Mouse (Mus musculus) heart, postnatal 4 days (tissue): ENCODE data around the gene Gmds. TPM values are rescaled to one million over a fixed set of nuclear protein-coding genes. Genes with fewer than 3 reads are reported as not detected.

Experiments
- DNase-seq: peaks from one replicate; pipeline ENCODE4 v3.0.0; 2021
- total RNA-seq, 2 experiments: library from RNA; stranded (reverse); gene quantifications; 2 replicates each; pipeline ENCODE4 v1.2.3; 2021

The Gmds gene
- total RNA-seq, 2 experiments from 2014 or later: 12.2 to 13.2 TPM

GRCm38 (mm10) chr13:32145916-32146315 is 192.6 kb downstream of the Gmds start:
- no peak for DNase-seq

GRCm38 (mm10) chr13:32145179-32145578 is 193.4 kb downstream of the Gmds start:
- DNase-seq: no peak

GRCm38 (mm10) chr13:32143651-32144050 is 194.9 kb downstream of the Gmds start:
- DNase-seq: no peak

GRCm38 (mm10) chr13:32134663-32135273 is 203.8 kb downstream of the Gmds start:
- DNase-seq: no peak

GRCm38 (mm10) chr13:32129970-32130369 is 208.6 kb downstream of the Gmds start:
- DNase-seq: no peak

- DNase-seq: no peak
These were observed 220.2 kb downstream of the Gmds start for GRCm38 (mm10) chr13:32118386-32118785.

GRCm38 (mm10) chr13:32115468-32115867 is 223.1 kb downstream of the Gmds start:
- no peak for DNase-seq

- no peak for DNase-seq
These were observed 224.7 kb downstream of the Gmds start for GRCm38 (mm10) chr13:32113875-32114274.

GRCm38 (mm10) chr13:32088303-32088977 is 250.1 kb downstream of the Gmds start:
- no peak for DNase-seq

- DNase-seq: no peak
These were observed 257.9 kb downstream of the Gmds start for GRCm38 (mm10) chr13:32080520-32081249.

GRCm38 (mm10) chr13:32073630-32074029 is 264.9 kb downstream of the Gmds start:
- no peak for DNase-seq

- DNase-seq: no peak
These were observed 283.2 kb downstream of the Gmds start for GRCm38 (mm10) chr13:32055321-32055720.

- no peak for DNase-seq
These were observed 285.0 kb downstream of the Gmds start for GRCm38 (mm10) chr13:32053587-32053986.

GRCm38 (mm10) chr13:32047980-32048959 is 290.3 kb downstream of the Gmds start:
- DNase-seq: no peak

- no peak for DNase-seq
These were observed 291.6 kb downstream of the Gmds start for GRCm38 (mm10) chr13:32046961-32047360.

- no peak for DNase-seq
These were observed 295.8 kb downstream of the Gmds start for GRCm38 (mm10) chr13:32042748-32043147.

GRCm38 (mm10) chr13:32040822-32041221 is 297.7 kb downstream of the Gmds start:
- no peak for DNase-seq

GRCm38 (mm10) chr13:32036902-32037301 is 301.6 kb downstream of the Gmds start:
- no peak for DNase-seq

- DNase-seq: no peak
These were observed 303.6 kb downstream of the Gmds start for GRCm38 (mm10) chr13:32034799-32035448.

- DNase-seq: no peak
These were observed 304.4 kb downstream of the Gmds start for GRCm38 (mm10) chr13:32034139-32034538.

GRCm38 (mm10) chr13:32026226-32026975 is 312.1 kb downstream of the Gmds start:
- no peak for DNase-seq
